Mouse (Mus musculus) limb, embryonic 10.5 days (tissue): ENCODE measurements around the gene Atg2b. TPM values are rescaled to one million over a fixed set of nuclear protein-coding genes. Genes with fewer than 3 reads are reported as not detected.

ENCODE experiments used
- DNase-seq: peaks from one replicate; pipeline ENCODE4 v3.0.0-alpha.2; 2017; ENCODE audit warnings: low spot score
- H3K27ac ChIP-seq: fragments of 300-500 bp; sonication (generic); 2 replicates; pipeline ENCODE4 v1.5.1; 2016; ENCODE audit warnings: mild to moderate bottlenecking
- H3K27me3 ChIP-seq: fragments of 300-500 bp; sonication (generic); 2 replicates; pipeline ENCODE4 v1.6.1; 2016; ENCODE audit warnings: low read depth, mild to moderate bottlenecking; ENCODE audit not compliant: poor library complexity, severe bottlenecking
- H3K36me3 ChIP-seq: fragments of 300-500 bp; sonication (generic); 2 replicates; pipeline ENCODE4 v1.6.1; 2016; ENCODE audit warnings: mild to moderate bottlenecking, moderate library complexity
- H3K4me1 ChIP-seq: fragments of 300-500 bp; sonication (generic); 2 replicates; pipeline ENCODE4 v1.6.1; 2016
- H3K4me3 ChIP-seq: fragments of 300-500 bp; sonication (generic); 2 replicates; pipeline ENCODE4 v1.5.1; 2016; ENCODE audit warnings: mild to moderate bottlenecking, moderate library complexity
- H3K9me3 ChIP-seq: fragments of 300-500 bp; sonication (generic); replicated peaks from 2 replicates; pipeline ENCODE4 v1.6.1; 2016; ENCODE audit warnings: mild to moderate bottlenecking
- WGBS: fragments of 180-500 bp; shearing (Covaris S2); methylation state at CpG from one replicate; pipeline ENCODE4 v1.1.7; 2016; 5-methylcytosine and 5-hydroxymethylcytosine counted together
- polyA plus RNA-seq: library from polyadenylated mRNA; unstranded; fragments of >200 nt; fragmentation: Nextera tagmentation; extraction: Ambion mirVana; gene quantifications from 2 replicates; pipeline ENCODE4 v1.2.1, GENCODE M21; 2016

Atg2b gene
- polyA plus RNA-seq, 1 experiment from 2014 or later, result 14.0 TPM

DNA sequence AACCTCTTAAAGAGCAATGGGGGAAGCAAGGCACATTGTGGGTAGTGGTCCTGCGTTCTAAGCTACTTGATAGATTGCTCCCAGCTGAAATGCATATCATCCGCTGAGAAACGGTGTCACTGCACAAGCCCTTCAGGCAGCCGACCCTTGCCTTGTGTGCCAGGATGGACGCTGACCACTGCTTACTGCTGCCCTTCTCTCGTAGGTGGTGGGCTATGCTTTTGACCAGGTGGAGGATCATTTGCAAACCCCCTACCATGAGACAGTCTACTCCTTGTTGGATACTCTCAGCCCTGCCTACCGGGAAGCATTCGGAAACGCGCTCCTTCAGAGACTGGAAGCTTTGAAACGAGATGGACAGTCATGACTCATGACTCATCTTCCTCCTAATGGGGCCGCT, 15.4 kb upstream of the Atg2b start:
- no peak overlapping the region for H3K27ac ChIP-seq
- peaks cover 4% of the 10 kb centered on the region for H3K4me1 ChIP-seq
- DNase-seq, result no peak
- H3K27me3 ChIP-seq, result no peaks in the 10 kb centered on the region
- WGBS, result 95% methylated on average over 12 of the region's 12 CpGs
- H3K9me3 ChIP-seq, result no peaks in the 10 kb centered on the region
- H3K4me3 ChIP-seq, result no peak overlapping the region
- H3K36me3 ChIP-seq, result peaks cover 44% of the 10 kb centered on the region

DNA sequence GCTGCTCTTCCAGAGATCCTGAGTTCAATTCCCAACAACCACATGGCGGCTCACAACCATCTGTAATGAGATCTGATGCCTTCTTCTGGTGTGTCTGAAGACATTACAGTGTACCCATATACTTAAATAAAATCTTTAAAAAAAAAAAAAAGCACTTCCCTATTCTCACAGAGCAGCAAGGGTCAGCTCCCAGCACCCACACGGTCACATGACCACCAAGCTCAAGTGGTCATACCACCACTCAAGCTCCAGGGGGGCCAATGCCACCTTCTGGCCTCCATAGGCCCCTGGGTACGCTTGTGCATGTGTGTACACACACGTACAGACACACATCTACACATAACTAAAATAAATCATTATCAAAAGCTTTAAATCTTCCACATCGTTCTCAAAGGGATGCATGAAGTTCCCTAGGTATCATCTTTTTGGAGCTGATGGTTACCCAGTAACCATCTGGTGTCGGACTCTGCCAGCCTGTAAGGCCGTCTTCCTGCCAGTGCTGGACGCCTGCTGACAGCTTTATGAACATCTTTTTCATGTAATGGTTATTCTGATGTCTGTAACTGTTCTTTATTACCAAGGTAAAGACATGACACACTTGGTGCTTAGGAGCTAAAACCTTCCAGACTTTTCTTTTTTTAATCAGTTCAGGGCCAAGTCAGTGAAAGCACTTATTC, 12.2 kb upstream of the Atg2b start:
- no peaks in the 10 kb centered on the region for H3K27me3 ChIP-seq
- 92% methylated on average over 8 of the region's 8 CpGs for WGBS
- H3K4me1 ChIP-seq, result no peaks in the 10 kb centered on the region
- no peaks in the 10 kb centered on the region for H3K9me3 ChIP-seq
- no peak overlapping the region for H3K27ac ChIP-seq
- H3K36me3 ChIP-seq, result peaks cover 65% of the 10 kb centered on the region
- H3K4me3 ChIP-seq, result no peak overlapping the region
- DNase-seq, result no peak

DNA sequence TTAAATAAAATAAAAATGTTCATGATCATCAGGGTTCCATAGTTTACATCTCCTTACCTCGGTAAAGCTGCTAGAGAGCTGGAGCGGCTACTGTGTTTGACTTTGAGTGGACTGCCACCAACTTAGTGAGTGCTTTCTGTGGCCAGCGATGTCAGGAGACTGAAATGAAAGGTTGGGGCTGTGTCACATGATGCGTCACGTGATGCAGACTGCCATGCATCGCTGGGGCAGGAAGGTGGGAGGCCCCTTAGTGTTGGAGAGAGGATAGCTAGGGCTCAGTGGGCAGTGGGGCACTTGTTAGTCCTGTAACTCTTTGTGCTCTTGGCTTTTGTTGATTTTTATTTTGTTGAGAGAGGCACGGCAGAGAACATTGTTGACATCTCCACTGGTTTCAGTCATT, 10.8 kb upstream of the Atg2b start:
- Histone ChIP-seq H3K36me3 (peaks cover 64% of the 10 kb centered on the region), H3K4me1 (no peaks in the 10 kb centered on the region)
- WGBS, result 86% methylated on average over 7 of the region's 7 CpGs

DNA sequence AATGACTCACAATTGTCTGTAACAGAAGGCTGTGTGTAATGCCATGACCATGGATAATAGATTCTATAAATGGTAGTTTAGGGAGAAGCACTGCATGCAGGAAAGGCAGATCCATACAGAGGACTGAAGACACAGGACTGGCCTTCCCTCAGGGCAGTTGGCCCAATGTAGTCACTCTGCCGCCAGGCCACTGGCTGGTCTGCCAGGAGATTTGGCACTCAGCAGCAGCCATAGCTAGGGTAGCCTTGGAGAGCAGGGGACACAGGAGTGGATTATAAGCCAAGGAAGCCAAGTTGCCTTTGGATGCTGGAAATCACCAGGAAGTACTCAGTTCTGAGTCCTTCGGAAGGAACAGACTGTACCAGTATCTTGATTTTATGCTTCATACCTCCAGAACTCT, 9.0 kb upstream of the Atg2b start:
- WGBS, result 96% methylated on average over 2 of the region's 2 CpGs

More for the DNA sequence above, 10.8 kb upstream of the Atg2b start:
- no peaks in the 10 kb centered on the region for H3K9me3 ChIP-seq
- no peaks in the 10 kb centered on the region for H3K27me3 ChIP-seq
- H3K27ac ChIP-seq, result no peak overlapping the region
- no peak overlapping the region for H3K4me3 ChIP-seq
- no peak for DNase-seq

DNA sequence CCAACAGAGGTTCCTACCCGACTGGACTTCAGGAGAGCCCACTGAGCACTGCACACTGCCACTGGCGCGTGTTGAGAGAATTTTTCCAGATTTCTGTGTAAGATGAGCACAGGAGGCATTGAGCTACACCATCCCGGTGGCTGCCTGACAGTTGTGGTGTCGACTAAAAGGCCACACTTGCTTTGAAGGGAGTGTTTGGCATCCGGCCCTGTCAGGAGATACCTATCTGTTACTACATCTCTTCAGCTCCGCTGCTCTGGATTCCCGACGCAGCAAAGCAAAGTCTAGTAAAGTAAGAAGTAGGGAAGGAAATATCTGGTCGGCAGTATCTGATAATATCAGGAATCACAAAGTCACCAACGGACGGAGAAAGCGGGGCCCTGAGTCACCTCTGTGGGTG, 4.4 kb upstream of the Atg2b start:
- Histone ChIP-seq H3K9me3 (no peaks in the 10 kb centered on the region), H3K27me3 (no peaks in the 10 kb centered on the region), H3K36me3 (peaks cover 62% of the 10 kb centered on the region), H3K4me3 (no peak overlapping the region), H3K27ac (no peak overlapping the region), H3K4me1 (peaks cover 12% of the 10 kb centered on the region)
- no peak for DNase-seq
- WGBS, result 94% methylated on average over 13 of the region's 13 CpGs

More for the DNA sequence above, 9.0 kb upstream of the Atg2b start:
- Histone ChIP-seq H3K27me3 (no peaks in the 10 kb centered on the region), H3K4me3 (no peak overlapping the region), H3K36me3 (peaks cover 66% of the 10 kb centered on the region), H3K27ac (no peak overlapping the region), H3K9me3 (no peaks in the 10 kb centered on the region), H3K4me1 (no peaks in the 10 kb centered on the region)
- DNase-seq, result no peak

DNA sequence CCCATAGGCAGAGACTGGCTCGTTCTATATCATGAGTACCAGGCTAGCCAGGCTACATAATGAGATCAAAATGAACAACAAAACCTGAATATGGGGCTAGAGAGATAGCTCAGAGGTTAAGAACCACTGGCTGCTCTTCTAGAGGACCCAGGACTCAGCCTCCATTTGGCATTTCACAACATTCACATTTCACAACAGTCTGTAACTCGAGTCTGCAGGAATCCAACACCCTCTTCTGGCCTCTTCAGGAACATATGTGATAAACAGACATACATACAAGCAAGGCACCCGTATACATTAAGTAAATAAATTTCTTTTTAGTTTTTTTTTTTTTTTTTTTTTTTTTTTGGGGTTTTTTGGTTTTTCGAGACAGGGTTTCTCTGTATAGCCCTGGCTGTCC, 3.5 kb upstream of the Atg2b start:
- no peak for DNase-seq
- Histone ChIP-seq H3K27me3 (no peaks in the 10 kb centered on the region), H3K27ac (no peak overlapping the region), H3K9me3 (no peaks in the 10 kb centered on the region), H3K4me1 (peaks cover 18% of the 10 kb centered on the region), H3K4me3 (no peak overlapping the region), H3K36me3 (peaks cover 53% of the 10 kb centered on the region)
- WGBS, result 86% methylated on average over 4 of the region's 4 CpGs

DNA sequence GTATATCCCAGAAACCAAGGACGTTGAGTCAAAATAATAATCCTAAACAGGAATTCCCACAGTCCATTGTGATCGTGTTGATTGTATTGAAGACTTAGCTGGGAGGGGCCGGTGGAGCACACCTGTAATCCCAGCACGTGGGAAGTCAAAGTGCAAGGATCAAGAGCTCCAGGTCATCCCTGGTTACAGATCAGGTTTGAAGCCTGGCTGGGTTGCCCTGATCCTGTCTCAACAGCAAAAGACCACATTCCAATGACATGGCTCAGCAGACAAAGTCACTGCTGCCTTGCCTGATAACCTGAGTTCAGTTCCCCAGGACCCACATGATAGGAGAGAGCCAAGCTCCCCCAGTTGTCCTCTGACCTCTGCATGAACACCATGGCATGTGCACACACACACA, 2.4 kb upstream of the Atg2b start:
- H3K27ac ChIP-seq, result no peak overlapping the region
- H3K36me3 ChIP-seq, result peaks cover 43% of the 10 kb centered on the region
- H3K9me3 ChIP-seq, result no peaks in the 10 kb centered on the region
- DNase-seq, result no peak
- no peaks in the 10 kb centered on the region for H3K27me3 ChIP-seq
- peaks cover 25% of the 10 kb centered on the region for H3K4me1 ChIP-seq
- WGBS, result 91% methylated on average over 4 of the region's 4 CpGs
- no peak overlapping the region for H3K4me3 ChIP-seq

DNA sequence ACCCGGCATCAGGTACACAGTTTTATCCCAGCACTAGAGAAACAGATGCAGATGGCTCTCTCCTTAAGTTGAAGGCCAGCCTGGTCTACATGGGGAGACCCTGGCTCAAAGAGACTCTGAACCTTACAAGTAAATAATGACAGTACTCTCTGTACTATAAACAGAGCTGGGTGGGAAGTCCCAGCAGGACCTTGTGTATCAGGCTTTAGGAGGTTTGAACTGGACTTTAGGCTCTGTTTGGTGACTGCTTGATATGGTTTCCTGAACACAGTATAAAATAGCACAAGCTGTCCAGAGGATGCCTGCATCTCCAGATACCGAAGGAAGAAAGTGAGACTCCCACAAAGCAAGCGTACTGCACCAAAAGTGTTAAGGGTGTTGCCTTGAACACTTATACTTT, 1.8 kb upstream of the Atg2b start:
- DNase-seq, result no peak
- H3K27ac ChIP-seq, result no peak overlapping the region
- peaks cover 36% of the 10 kb centered on the region for H3K36me3 ChIP-seq
- H3K4me3 ChIP-seq, result no peak overlapping the region
- no peaks in the 10 kb centered on the region for H3K27me3 ChIP-seq
- WGBS, result 96% methylated on average over 3 of the region's 3 CpGs
- H3K9me3 ChIP-seq, result no peaks in the 10 kb centered on the region
- peaks cover 25% of the 10 kb centered on the region for H3K4me1 ChIP-seq

DNA sequence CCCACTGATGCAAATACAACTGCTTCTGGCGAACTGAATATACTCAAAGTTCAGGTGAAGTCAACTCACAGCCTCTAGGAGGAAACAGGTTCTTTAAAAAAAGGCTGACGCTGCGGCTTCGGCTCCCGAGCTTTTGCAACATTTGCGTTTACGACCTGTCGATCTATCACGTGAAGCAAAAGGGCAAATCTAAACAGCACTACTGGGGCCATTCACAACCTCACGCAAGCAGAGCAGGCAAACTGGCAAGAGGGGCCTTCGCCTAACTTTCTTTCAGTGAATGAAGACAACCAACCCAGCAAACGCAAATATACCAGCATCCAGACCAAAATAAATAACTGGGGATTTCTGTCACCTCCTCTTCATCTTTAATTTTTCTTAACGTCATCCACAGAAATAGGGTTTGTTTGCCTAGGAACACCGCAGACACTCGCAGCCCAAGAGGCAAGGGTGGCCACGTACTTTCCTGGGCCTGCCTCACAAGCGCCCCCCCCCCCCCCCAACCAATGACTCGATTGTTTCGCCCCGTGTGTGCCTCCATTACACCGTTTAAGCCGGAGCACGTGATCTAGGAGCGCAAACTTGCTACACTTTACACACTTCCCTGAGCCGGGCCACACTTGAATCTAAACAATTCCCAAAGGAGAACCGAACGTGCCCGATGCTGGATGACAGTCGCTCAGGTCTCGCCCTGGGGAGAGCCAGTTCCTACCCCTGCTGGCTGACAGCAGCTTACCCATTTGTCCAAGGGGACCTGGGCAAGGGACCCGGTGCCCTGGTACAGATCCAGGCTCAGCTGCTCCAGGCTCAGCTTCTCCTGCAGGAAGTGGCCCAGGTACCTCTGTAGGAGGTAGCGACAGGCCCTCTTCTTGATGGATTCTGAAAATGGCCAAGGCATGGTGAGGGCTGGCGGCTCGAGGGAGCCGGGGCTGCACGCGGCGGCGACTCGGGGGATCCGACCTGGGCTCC, 794 bp downstream of the Atg2b start, which contains the start of gene Gskip:
Gene Gskip, plus strand, starts transcription at position 897 of the 969 bp plus-strand sequence.
- H3K36me3 ChIP-seq, result peaks cover 16% of the 10 kb centered on the region
- H3K4me1 ChIP-seq, result peaks cover 25% of the 10 kb centered on the region
- H3K4me3 ChIP-seq, result peak within 1 kb of the TSS; percentile 95
- under 1% methylated on average over 41 of the region's 41 CpGs for WGBS
- peak; percentile 65 for DNase-seq
- peak within 1 kb of the TSS; percentile 91 for H3K27ac ChIP-seq
- no peaks in the 10 kb centered on the region for H3K9me3 ChIP-seq
- H3K27me3 ChIP-seq, result no peaks in the 10 kb centered on the region

DNA sequence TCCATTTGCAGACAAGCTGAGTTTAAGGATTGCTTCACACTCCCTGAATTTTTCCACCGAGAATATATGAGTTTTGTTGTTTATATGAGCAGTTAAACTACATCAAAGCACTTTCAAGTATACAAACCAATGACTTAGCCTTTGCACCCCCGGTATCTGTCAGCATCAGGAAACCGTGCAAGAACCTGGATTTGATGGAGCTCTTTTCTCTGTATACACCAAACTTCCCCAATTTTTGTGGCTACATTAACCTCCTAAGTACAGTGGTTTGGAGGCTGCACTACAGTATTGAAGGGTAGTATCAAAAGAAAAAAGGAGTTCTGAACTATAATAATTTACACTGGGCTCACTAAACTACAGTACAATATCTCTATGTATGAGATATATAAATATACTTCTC, 6.2 kb downstream of the Atg2b start:
- no peak for DNase-seq
- 95% methylated on average over 3 of the region's 3 CpGs for WGBS
- no peaks in the 10 kb centered on the region for H3K9me3 ChIP-seq
- peaks cover 33% of the 10 kb centered on the region for H3K36me3 ChIP-seq
- no peak overlapping the region for H3K27ac ChIP-seq
- H3K4me1 ChIP-seq, result peaks cover 14% of the 10 kb centered on the region
- no peaks in the 10 kb centered on the region for H3K27me3 ChIP-seq
- H3K4me3 ChIP-seq, result no peak overlapping the region

DNA sequence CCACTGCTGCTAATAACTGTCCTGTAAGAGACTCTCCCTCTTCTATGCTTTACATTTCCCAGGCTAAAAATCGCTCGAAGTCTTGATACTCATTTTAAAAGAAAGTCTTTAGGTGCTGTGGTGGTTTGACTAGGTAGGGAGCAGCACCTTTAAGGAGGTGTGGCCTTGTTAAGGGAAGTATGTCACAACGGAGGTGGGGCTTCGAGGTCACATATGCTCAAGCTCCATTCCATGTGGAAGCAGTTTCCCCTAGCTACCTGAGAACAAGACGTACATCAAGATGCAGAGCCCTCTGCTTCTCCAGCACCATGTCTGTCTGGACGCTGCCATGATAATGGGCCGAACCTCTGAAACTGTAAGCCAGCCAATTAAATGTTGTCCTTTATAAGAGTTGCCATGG, 6.8 kb downstream of the Atg2b start:
- H3K27ac ChIP-seq, result no peak overlapping the region
- H3K9me3 ChIP-seq, result no peaks in the 10 kb centered on the region
- no peak overlapping the region for H3K4me3 ChIP-seq
- no peaks in the 10 kb centered on the region for H3K27me3 ChIP-seq
- peaks cover 8% of the 10 kb centered on the region; the same call in 1 of the 2 replicates for H3K4me1 ChIP-seq
- H3K36me3 ChIP-seq, result peaks cover 38% of the 10 kb centered on the region
- DNase-seq, result no peak
- 93% methylated on average over 7 of the region's 7 CpGs for WGBS

DNA sequence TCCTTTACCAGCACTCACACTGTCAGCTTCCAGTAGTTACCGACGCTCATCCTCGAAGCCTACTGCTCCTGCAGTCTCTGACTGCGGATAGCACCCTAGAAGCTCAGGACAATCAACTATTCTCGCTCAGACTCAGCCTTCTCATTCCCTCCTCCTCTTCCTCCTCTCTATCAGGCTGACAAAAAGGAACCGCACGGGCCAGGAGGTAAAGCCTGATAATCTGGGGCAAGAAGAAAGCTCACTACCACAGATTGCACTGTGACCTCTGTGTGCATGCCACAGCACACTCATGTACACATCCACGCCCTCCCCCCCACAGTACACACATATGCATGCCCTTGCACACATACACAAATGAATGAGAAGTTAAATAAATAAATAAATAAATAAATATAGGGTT, 8.7 kb downstream of the Atg2b start:
- no peaks in the 10 kb centered on the region for H3K9me3 ChIP-seq
- DNase-seq, result no peak
- H3K27ac ChIP-seq, result no peak overlapping the region
- WGBS, result 94% methylated on average over 8 of the region's 8 CpGs
- H3K4me3 ChIP-seq, result no peak overlapping the region
- no peaks in the 10 kb centered on the region for H3K27me3 ChIP-seq
- peaks cover 4% of the 10 kb centered on the region; the same call in 1 of the 2 replicates for H3K4me1 ChIP-seq
- H3K36me3 ChIP-seq, result peaks cover 51% of the 10 kb centered on the region

DNA sequence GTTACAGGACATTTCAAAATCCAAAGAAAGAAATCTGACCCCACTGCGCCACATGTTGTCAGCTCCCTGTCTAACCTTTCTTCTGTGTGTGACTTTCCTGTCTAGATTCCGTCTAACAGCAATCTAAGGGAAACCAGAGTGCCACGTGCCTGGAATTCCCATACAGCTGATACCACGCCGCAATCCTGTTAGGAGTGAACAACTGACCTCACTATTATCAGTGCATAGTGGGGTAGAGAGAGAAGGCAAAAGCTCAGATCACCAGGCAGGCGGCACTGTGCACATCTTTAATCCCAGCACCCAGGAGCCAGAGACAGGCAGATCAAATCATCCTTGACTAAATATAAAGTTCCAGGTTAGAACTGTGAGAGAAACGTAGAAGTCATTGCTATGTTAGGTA, 29.2 kb downstream of the Atg2b start:
- Histone ChIP-seq H3K36me3 (peaks cover 100% of the 10 kb centered on the region), H3K27ac (no peak overlapping the region), H3K4me1 (no peaks in the 10 kb centered on the region), H3K9me3 (no peaks in the 10 kb centered on the region), H3K4me3 (no peak overlapping the region), H3K27me3 (no peaks in the 10 kb centered on the region)
- 94% methylated on average over 7 of the region's 7 CpGs for WGBS
- DNase-seq, result no peak
